ENCODE assay signal across 9 mouse cellular contexts in the genomic region with DNA sequence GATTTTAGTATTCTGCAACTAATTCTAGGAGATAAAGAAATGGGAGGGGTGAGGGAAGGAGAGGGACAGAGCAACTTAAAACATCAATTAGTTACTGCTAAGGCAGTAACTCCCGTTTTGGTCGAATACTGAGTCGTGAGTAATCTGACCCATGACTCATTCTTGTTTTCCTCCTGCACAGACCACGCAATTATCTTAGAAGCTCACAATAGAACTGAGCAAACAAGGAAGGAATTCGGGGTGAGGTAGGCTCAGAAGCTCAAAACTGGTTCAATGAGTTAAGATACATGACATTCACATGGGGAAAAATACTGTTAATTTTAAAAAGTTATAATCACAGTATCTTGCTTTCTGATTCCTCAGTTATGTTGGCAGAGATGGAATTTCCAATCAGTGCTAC. TPM values are rescaled to one million over a fixed set of nuclear protein-coding genes. Genes with fewer than 3 reads are reported as not detected.
DNase-seq lines count a peak whose midpoint lies in the region; ATAC-seq and TF ChIP-seq lines count a peak whose summit lies in the region.
"Had no signal": no experiment of that assay in that cellular context is flagged by ENCODE, and none has a peak within 500 bp of the region (broad histone marks: within the 10 kb centered on the region; RNA-seq: fewer than 3 reads in every experiment).

No protein-coding gene starts in this region.

- DNase-seq in layer of hippocampus, adult 2 months (ENCODE audit: low spot score in 2 of 2) = no peak
- DNase-seq in layer of hippocampus, adult 9-11 months = no peak
- DNase-seq in adipocyte (ENCODE audit: low spot score) = peak; percentile 58
- no peak for DNase-seq in right cerebral cortex, postnatal 14 days
- DNase-seq in cerebellum, adult 11-12 months = no peak
- DNase-seq: gastrocnemius, postnatal 36 days had no signal

- H3K4me1 ChIP-seq in heart, embryonic 12.5 days (replicated peaks) = peaks cover 15% of the 10 kb centered on the region

- no peaks in the 10 kb centered on the region for H3K9me3 ChIP-seq in heart, embryonic 12.5 days (replicated peaks)

- peak; percentile 78 for ATAC-seq in heart, embryonic 12.5 days (ENCODE audit: insufficient number of reproducible peaks, low FRiP score)
- ATAC-seq in megakaryocyte, adult 5-6 weeks (ENCODE audit: poor library complexity, severe bottlenecking) = peak; percentile 17; the same call in 1 of the 2 replicates
- no peak for ATAC-seq in frontal cortex, adult (ENCODE audit: low TSS enrichment)

- 8% methylated on average over 5 of the region's 5 CpGs for WGBS in heart, embryonic 12.5 days

- H3K27me3 ChIP-seq in heart, embryonic 12.5 days (replicated peaks) = no peaks in the 10 kb centered on the region

- H3K27ac ChIP-seq in layer of hippocampus, adult 2 months = no peak overlapping the region
- H3K27ac ChIP-seq in heart, embryonic 12.5 days (ENCODE audit: poor library complexity, severe bottlenecking) = peak overlapping the region; percentile 76

- H3K4me2 ChIP-seq in heart, embryonic 12.5 days = peak overlapping the region; percentile 56

- H3K9ac ChIP-seq in heart, embryonic 12.5 days = no peak overlapping the region

- TF ChIP-seq CTCF in layer of hippocampus, adult 2 months (conservative IDR thresholded peaks at IDR 0.05) = no peak

- H3K36me3 ChIP-seq in heart, embryonic 12.5 days = no peaks in the 10 kb centered on the region

- peak overlapping the region; percentile 42 for H3K4me3 ChIP-seq in layer of hippocampus, adult 2 months
- peak overlapping the region; percentile 41; the same call in 1 of the 2 replicates for H3K4me3 ChIP-seq in heart, embryonic 12.5 days

RNA-seq across cellular contexts. Expression of a gene that starts 1.3 kb away (rescaled TPM):
- total RNA-seq in layer of hippocampus, adult 2 months (2021) = 1 to 10 TPM; 1.8 to 2.0 TPM
- polyA plus RNA-seq in heart, embryonic 12.5 days (2016; fragmentation: Nextera tagmentation; extraction: Ambion mirVana) = 2.3 and 2.6 TPM in 2 replicates
- 21.8 and 22.9 TPM in 2 replicates for total RNA-seq in megakaryocyte, adult 5-6 weeks (2015)
- 18.2 and 27.0 TPM in 2 replicates for total RNA-seq in megakaryocyte, adult 5-6 weeks (2017)

Comparison
In these comparisons a context has a peak if more than half of its experiments do, and no peak if none do; other contexts are left out.
1. RNA of a gene that starts 1.3 kb away (total RNA-seq): 18.2 to 27.0 TPM in megakaryocyte, adult 5-6 weeks; 1.8 to 2.0 TPM in layer of hippocampus, adult 2 months; every median in the first group is over 4 times any median in the second.